Mouse (Mus musculus) megakaryocyte progenitor cell, adult 5-6 weeks (primary cell): ENCODE results near the gene Wdr5b. TPM values are rescaled to one million over a fixed set of nuclear protein-coding genes. Genes with fewer than 3 reads are reported as not detected.

Experiments
- ATAC-seq: replicated peaks from 2 replicates; pipeline ENCODE4 v1.8.0; 2016; ENCODE audit warnings: mild to moderate bottlenecking, moderate TSS enrichment, inconsistent platforms; ENCODE audit not compliant: poor library complexity
- total RNA-seq, 2 experiments: library from RNA; stranded (forward) in 1 of 2; stranded (reverse) in 1 of 2; fragments of 157-497, 149-512 nt in 1 of 2; fragments of 200-1000 nt in 1 of 2; gene quantifications; 2 replicates each; pipeline versions ENCODE4 v1.2.3 to v1.2.4; 2015 to 2017

Gene Wdr5b
- total RNA-seq, 2 experiments from 2014 or later: 8.5 to 8.6 TPM

- ATAC-seq: no peak
Observed at GRCm38 (mm10) chr16:36069819-36070575, 29.0 kb downstream of the Wdr5b start.

- ATAC-seq: no peak; the same call in 1 of the 2 replicates
Observed at GRCm38 (mm10) chr16:36071071-36071449, 30.1 kb downstream of the Wdr5b start.

GRCm38 (mm10) chr16:36071450-36072379 is 30.7 kb downstream of the Wdr5b start, which contains the start of the genes Fam162a and Ccdc58:
Gene Fam162a (minus strand): TSS chr16:36071594.
Gene Ccdc58 (plus strand): TSS chr16:36071685.
- ATAC-seq: peak; percentile 88

- ATAC-seq: peak; percentile 13; the same call in 1 of the 2 replicates
Observed at GRCm38 (mm10) chr16:36072410-36073011, 31.5 kb downstream of the Wdr5b start.

- ATAC-seq: no peak
Observed at GRCm38 (mm10) chr16:36074772-36075171, 33.8 kb downstream of the Wdr5b start.

GRCm38 (mm10) chr16:36079916-36080315 is 38.9 kb downstream of the Wdr5b start:
- no peak for ATAC-seq

- ATAC-seq: no peak
Observed at GRCm38 (mm10) chr16:36087846-36088245, 46.9 kb downstream of the Wdr5b start.

- ATAC-seq: no peak
Observed at GRCm38 (mm10) chr16:36089065-36089464, 48.1 kb downstream of the Wdr5b start.

- no peak for ATAC-seq
Observed at GRCm38 (mm10) chr16:36089850-36090616, 49.0 kb downstream of the Wdr5b start.

GRCm38 (mm10) chr16:36090785-36091509 is 50.0 kb downstream of the Wdr5b start:
- ATAC-seq: no peak

Other genes with a start within 250 kb of the Wdr5b start
- gene Parp14, start 169.6 kb upstream of the Wdr5b start, total RNA-seq (2015): 8.2 and 10.5 TPM in 2 replicates
- 9.4 and 14.5 TPM in 2 replicates for gene Parp14, start 169.6 kb upstream of the Wdr5b start, total RNA-seq (2017)
- 15.7 and 18.2 TPM in 2 replicates for gene Parp9, start 102.7 kb upstream of the Wdr5b start, total RNA-seq (2015)
- gene Parp9, start 102.7 kb upstream of the Wdr5b start, total RNA-seq (2017): 21.7 and 27.3 TPM in 2 replicates
- gene Dtx3l, start 102.0 kb upstream of the Wdr5b start, total RNA-seq (2015): 21.8 and 27.1 TPM in 2 replicates
- gene Dtx3l, start 102.0 kb upstream of the Wdr5b start, total RNA-seq (2017): 38.2 and 40.0 TPM in 2 replicates
- gene Kpna1, start 62.4 kb upstream of the Wdr5b start, total RNA-seq (2015): 48.2 and 52.7 TPM in 2 replicates
- gene Kpna1, start 62.4 kb upstream of the Wdr5b start, total RNA-seq (2017): 37.0 and 38.5 TPM in 2 replicates
- 128 and 151 TPM in 2 replicates for gene Fam162a, start 30.4 kb downstream of the Wdr5b start, total RNA-seq (2015)
- gene Fam162a, start 30.4 kb downstream of the Wdr5b start, total RNA-seq (2017): 91.9 and 120 TPM in 2 replicates
- 70.0 and 90.8 TPM in 2 replicates for gene Ccdc58, start 30.5 kb downstream of the Wdr5b start, total RNA-seq (2015)
- gene Ccdc58, start 30.5 kb downstream of the Wdr5b start, total RNA-seq (2017): 57.8 and 82.1 TPM in 2 replicates
- not detected in 2 replicates for gene Csta1, start 90.1 kb downstream of the Wdr5b start, total RNA-seq (2015)
- 0.42 TPM in 1 of 2 replicates, not detected in the other for gene Csta1, start 90.1 kb downstream of the Wdr5b start, total RNA-seq (2017)
- gene Stfa2l1, start 115.6 kb downstream of the Wdr5b start, total RNA-seq (2015): 9.0 and 9.8 TPM in 2 replicates
- gene Stfa2l1, start 115.6 kb downstream of the Wdr5b start, total RNA-seq (2017): 2.3 TPM in 1 of 2 replicates, not detected in the other
- 1.1 and 2.9 TPM in 2 replicates for gene Gm5483, start 143.0 kb downstream of the Wdr5b start, total RNA-seq (2015)
- gene Gm5483, start 143.0 kb downstream of the Wdr5b start, total RNA-seq (2017): 4.8 and 6.0 TPM in 2 replicates
- not detected in 2 replicates for gene Gm5416, start 169.2 kb downstream of the Wdr5b start, total RNA-seq (2015)
- not detected in 2 replicates for gene Gm5416, start 169.2 kb downstream of the Wdr5b start, total RNA-seq (2017)
- not detected in 2 replicates for gene 2010005H15Rik, start 180.3 kb downstream of the Wdr5b start, total RNA-seq (2015)
- gene 2010005H15Rik, start 180.3 kb downstream of the Wdr5b start, total RNA-seq (2017): not detected in 2 replicates
- gene Stfa1, start 235.8 kb downstream of the Wdr5b start, total RNA-seq (2015): 1.1 TPM in 1 of 2 replicates, not detected in the other
- gene Stfa1, start 235.8 kb downstream of the Wdr5b start, total RNA-seq (2017): 0.84 TPM in 1 of 2 replicates, not detected in the other